ENCODE assay signal across 9 mouse cellular contexts in genomic region chr9:84109777-84110478, GRCm38 (mm10).
DNase-seq lines count a peak whose midpoint lies in the region; ATAC-seq and TF ChIP-seq lines count a peak whose summit lies in the region.
"Had no signal": no experiment of that assay in that cellular context is flagged by ENCODE, and none has a peak within 500 bp of the region (broad histone marks: within the 10 kb centered on the region; RNA-seq: fewer than 3 reads in every experiment).

No protein-coding gene starts in this region.

- H3K9ac ChIP-seq in heart, adult 2 months (ENCODE audit: low read depth, low read length) = no peak overlapping the region
- no peak overlapping the region for H3K9ac ChIP-seq in embryonic facial prominence, embryonic 15.5 days
- H3K9ac ChIP-seq in midbrain, embryonic 13.5 days (replicated peaks) = no peak overlapping the region
- H3K9ac ChIP-seq: heart, embryonic 15.5 days had no signal

- H3K36me3 ChIP-seq in heart, embryonic 10.5 days = no peaks in the 10 kb centered on the region
- 0 out of 2 replicates have a peak, but pooled peaks cover 4% of the 10 kb centered on the region for H3K36me3 ChIP-seq in heart, adult 2 months (ENCODE audit: control insufficient read depth, insufficient read depth, low read length)
- no peaks in the 10 kb centered on the region for H3K36me3 ChIP-seq in embryonic facial prominence, embryonic 15.5 days
- no peaks in the 10 kb centered on the region for H3K36me3 ChIP-seq in midbrain, embryonic 13.5 days
- H3K36me3 ChIP-seq: heart, embryonic 15.5 days had no signal

- intact Hi-C loops in heart, adult 2 months (cut with DNase I) = loop anchor here (10.0 kb wide), 1 partner anchor 135 kb away; no protein-coding TSS in a partner anchor

- WGBS in heart, embryonic 10.5 days = 53% methylated on average over 6 of the region's 6 CpGs
- 65% methylated on average over 6 of the region's 6 CpGs for WGBS in heart, adult 2 months
- 50% methylated on average over 6 of the region's 6 CpGs for WGBS in embryonic facial prominence, embryonic 15.5 days
- 33% methylated on average over 6 of the region's 6 CpGs for WGBS in midbrain, embryonic 13.5 days

- H3K79me2 ChIP-seq in heart, adult 2 months (replicated peaks; ENCODE audit: control insufficient read depth, insufficient read depth, low read length) = no peaks in the 10 kb centered on the region

- H3K4me2 ChIP-seq in embryonic facial prominence, embryonic 15.5 days (replicated peaks) = no peak overlapping the region
- peak overlapping the region; percentile 28; the same call in 1 of the 2 replicates for H3K4me2 ChIP-seq in midbrain, embryonic 13.5 days (replicated peaks)

- DNase-seq in heart, embryonic 10.5 days (ENCODE audit: low spot score) = peak; percentile 73
- no peak for DNase-seq in heart, adult 2 months
- DNase-seq in brain, embryonic 14.5 days (ENCODE audit: low read depth) = peak; percentile 79
- no peak for DNase-seq in lung, postnatal 25 days (ENCODE audit: low spot score)

- no peaks in the 10 kb centered on the region for H3K27me3 ChIP-seq in heart, embryonic 10.5 days (ENCODE audit: insufficient read depth, poor library complexity, severe bottlenecking)
- no peaks in the 10 kb centered on the region for H3K27me3 ChIP-seq in heart, adult 2 months (ENCODE audit: control insufficient read depth, insufficient read depth, low read length)
- no peaks in the 10 kb centered on the region for H3K27me3 ChIP-seq in embryonic facial prominence, embryonic 15.5 days
- 0 out of 2 replicates have a peak, but pooled peaks cover 3% of the 10 kb centered on the region for H3K27me3 ChIP-seq in midbrain, embryonic 13.5 days
- H3K27me3 ChIP-seq: heart, embryonic 15.5 days had no signal

- no peak for TF ChIP-seq CTCF in heart, adult 2 months (IDR thresholded peaks at IDR 0.05)
- TF ChIP-seq CTCF in brain, embryonic 14.5 days (IDR thresholded peaks at IDR 0.05; ENCODE audit: borderline replicate concordance, extremely low read depth, insufficient read depth, insufficient read length) = no peak

- no peak overlapping the region for H3K4me3 ChIP-seq in heart, embryonic 10.5 days
- H3K4me3 ChIP-seq in heart, adult 2 months = no peak overlapping the region
- H3K4me3 ChIP-seq in embryonic facial prominence, embryonic 15.5 days (replicated peaks) = no peak overlapping the region
- no peak overlapping the region for H3K4me3 ChIP-seq in midbrain, embryonic 13.5 days (replicated peaks)

- TF ChIP-seq EP300 in heart, adult 2 months (IDR thresholded peaks at IDR 0.05; ENCODE audit: insufficient read depth, low read depth, low read length) = no peak

- H3K27ac ChIP-seq in heart, embryonic 10.5 days = no peak overlapping the region
- H3K27ac ChIP-seq in heart, adult 2 months = no peak overlapping the region
- 0 out of 2 replicates have a peak overlapping the region, but pooled peaks have one; percentile 17 for H3K27ac ChIP-seq in embryonic facial prominence, embryonic 15.5 days (replicated peaks)
- H3K27ac ChIP-seq in midbrain, embryonic 13.5 days = no peak overlapping the region
- H3K27ac ChIP-seq: heart, embryonic 15.5 days had no signal

- H3K9me3 ChIP-seq in heart, embryonic 10.5 days = no peaks in the 10 kb centered on the region
- no peaks in the 10 kb centered on the region for H3K9me3 ChIP-seq in embryonic facial prominence, embryonic 15.5 days (replicated peaks)
- H3K9me3 ChIP-seq in midbrain, embryonic 13.5 days = no peaks in the 10 kb centered on the region
- H3K9me3 ChIP-seq: heart, embryonic 15.5 days had no signal

- peaks cover 22% of the 10 kb centered on the region for H3K4me1 ChIP-seq in heart, embryonic 10.5 days
- H3K4me1 ChIP-seq in heart, adult 2 months (ENCODE audit: control insufficient read depth, insufficient read depth, low read length) = no peaks in the 10 kb centered on the region; the same call in 1 of the 2 replicates
- peaks cover 23% of the 10 kb centered on the region for H3K4me1 ChIP-seq in embryonic facial prominence, embryonic 15.5 days
- H3K4me1 ChIP-seq in midbrain, embryonic 13.5 days (replicated peaks) = peaks cover 27% of the 10 kb centered on the region

- no peak for ATAC-seq in embryonic facial prominence, embryonic 15.5 days (ENCODE audit: insufficient number of reproducible peaks, low FRiP score, low TSS enrichment, low read depth)
- ATAC-seq in midbrain, embryonic 13.5 days = 0 out of 2 replicates have a peak, but pooled peaks have one; percentile 38
- ATAC-seq in granulocyte monocyte progenitor cell, adult 5-6 weeks (replicated peaks; ENCODE audit: poor library complexity, severe bottlenecking) = no peak
- no peak for ATAC-seq in erythroid progenitor cell, adult 5-6 weeks (replicated peaks; ENCODE audit: low FRiP score, poor library complexity, severe bottlenecking)

- TF ChIP-seq POLR2A in heart, adult 2 months (IDR thresholded peaks at IDR 0.05; ENCODE audit: insufficient read depth, low read depth, low read length) = no peak
- no peak for TF ChIP-seq POLR2A in brain, embryonic 14.5 days (IDR thresholded peaks at IDR 0.05; ENCODE audit: borderline replicate concordance, extremely low read depth, insufficient read depth, insufficient read length, poor library complexity, severe bottlenecking)

Comparison
In these comparisons a context has a peak if more than half of its experiments do, and no peak if none do; other contexts are left out.
1. DNase-seq: peak in heart, embryonic 10.5 days (single experiment) and brain, embryonic 14.5 days (single experiment); none in heart, adult 2 months (0 of 2) and lung, postnatal 25 days (single experiment).